ENCODE assay signal across 9 mouse cellular contexts in genomic region chr11:31770881-31771280, GRCm38 (mm10).
DNase-seq lines count a peak whose midpoint lies in the region; ATAC-seq lines count a peak whose summit lies in the region.
"Had no signal": no experiment of that assay in that cellular context is flagged by ENCODE, and none has a peak within 500 bp of the region (broad histone marks: within the 10 kb centered on the region; RNA-seq: fewer than 3 reads in every experiment).

No protein-coding gene starts in this region.

- WGBS in heart, embryonic 10.5 days: 70% methylated on average over 7 of the region's 7 CpGs
- WGBS in midbrain, embryonic 14.5 days: 49% methylated on average over 7 of the region's 7 CpGs
- WGBS in intestine, embryonic 15.5 days: 69% methylated on average over 7 of the region's 7 CpGs

- no peaks in the 10 kb centered on the region for H3K36me3 ChIP-seq in heart, embryonic 10.5 days
- H3K36me3 ChIP-seq in midbrain, embryonic 14.5 days (ENCODE audit: control insufficient read depth, insufficient read depth, low read length): no peaks in the 10 kb centered on the region
- no peaks in the 10 kb centered on the region for H3K36me3 ChIP-seq in intestine, embryonic 15.5 days
- H3K36me3 ChIP-seq: embryonic facial prominence, embryonic 12.5 days had no signal

- H3K27ac ChIP-seq in heart, embryonic 10.5 days: peak overlapping the region; percentile 23
- peak overlapping the region; percentile 56; the same call in 1 of the 2 replicates for H3K27ac ChIP-seq in midbrain, embryonic 14.5 days (replicated peaks; ENCODE audit: low read depth, low read length)
- no peak overlapping the region for H3K27ac ChIP-seq in intestine, embryonic 15.5 days
- H3K27ac ChIP-seq: embryonic facial prominence, embryonic 12.5 days had no signal

- no peak overlapping the region for H3K9ac ChIP-seq in midbrain, embryonic 14.5 days (replicated peaks; ENCODE audit: low read length)
- no peak overlapping the region for H3K9ac ChIP-seq in intestine, embryonic 15.5 days
- H3K9ac ChIP-seq: embryonic facial prominence, embryonic 12.5 days had no signal

- no peaks in the 10 kb centered on the region for H3K27me3 ChIP-seq in heart, embryonic 10.5 days (ENCODE audit: insufficient read depth, poor library complexity, severe bottlenecking)
- no peaks in the 10 kb centered on the region for H3K27me3 ChIP-seq in midbrain, embryonic 14.5 days (ENCODE audit: control insufficient read depth, insufficient read depth, low read length)
- no peaks in the 10 kb centered on the region for H3K27me3 ChIP-seq in intestine, embryonic 15.5 days (replicated peaks)
- H3K27me3 ChIP-seq: embryonic facial prominence, embryonic 12.5 days had no signal

- H3K4me1 ChIP-seq in heart, embryonic 10.5 days: peaks cover 8% of the 10 kb centered on the region
- peaks cover 16% of the 10 kb centered on the region; the same call in 1 of the 2 replicates for H3K4me1 ChIP-seq in midbrain, embryonic 14.5 days (ENCODE audit: control insufficient read depth, insufficient read depth, low read length)
- H3K4me1 ChIP-seq in intestine, embryonic 15.5 days (replicated peaks): no peaks in the 10 kb centered on the region

- H3K9me3 ChIP-seq in heart, embryonic 10.5 days: no peaks in the 10 kb centered on the region
- no peaks in the 10 kb centered on the region for H3K9me3 ChIP-seq in midbrain, embryonic 14.5 days (ENCODE audit: control insufficient read depth, low read length)
- no peaks in the 10 kb centered on the region for H3K9me3 ChIP-seq in intestine, embryonic 15.5 days

- no peak overlapping the region for H3K4me3 ChIP-seq in heart, embryonic 10.5 days
- H3K4me3 ChIP-seq in midbrain, embryonic 14.5 days (replicated peaks; ENCODE audit: low read depth, low read length): no peak overlapping the region
- H3K4me3 ChIP-seq in intestine, embryonic 15.5 days (replicated peaks): no peak overlapping the region
- H3K4me3 ChIP-seq: embryonic facial prominence, embryonic 12.5 days had no signal

- peak; percentile 90 for ATAC-seq in frontal cortex, adult (ENCODE audit: low TSS enrichment)
- ATAC-seq in midbrain, embryonic 14.5 days (ENCODE audit: low FRiP score, low TSS enrichment): no peak
- ATAC-seq in intestine, embryonic 15.5 days: no peak

- no peak overlapping the region for H3K4me2 ChIP-seq in midbrain, embryonic 14.5 days (ENCODE audit: low read length)
- no peak overlapping the region for H3K4me2 ChIP-seq in intestine, embryonic 15.5 days (replicated peaks)
- H3K4me2 ChIP-seq: embryonic facial prominence, embryonic 12.5 days had no signal

- no peak for DNase-seq in heart, embryonic 10.5 days (ENCODE audit: low spot score)
- no peak for DNase-seq in heart, adult 9 months (ENCODE audit: low spot score in 2 of 2)
- peak; percentile 53 for DNase-seq in adrenal gland, postnatal 10 days
- DNase-seq in layer of hippocampus, postnatal 10 days (ENCODE audit: low spot score in 2 of 2): peak; percentile 34 to 47
- no peak for DNase-seq in midbrain, embryonic 14.5 days
- DNase-seq in spleen, postnatal 36 days (ENCODE audit: low spot score in 2 of 2): no peak

Comparison
In these comparisons a context has a peak if more than half of its experiments do, and no peak if none do; other contexts are left out.
1. DNase-seq: peak in adrenal gland, postnatal 10 days (single experiment) and layer of hippocampus, postnatal 10 days (2 of 2); none in heart, embryonic 10.5 days (single experiment), heart, adult 9 months (0 of 2), midbrain, embryonic 14.5 days (single experiment) and spleen, postnatal 36 days (0 of 2).